Mouse (Mus musculus) forebrain, embryonic 10.5 days (tissue): ENCODE measurements around the gene Sdf2. TPM values are rescaled to one million over a fixed set of nuclear protein-coding genes. Genes with fewer than 3 reads are reported as not detected.

Experiments
- DNase-seq: peaks from one replicate; pipeline ENCODE4 v3.0.0-alpha.2; 2017; ENCODE audit warnings: low spot score; ENCODE audit errors: extremely low spot score
- H3K27ac ChIP-seq: fragments of 300-500 bp; sonication (generic); 2 replicates; pipeline ENCODE4 v1.5.1; 2016; ENCODE audit warnings: mild to moderate bottlenecking
- H3K27me3 ChIP-seq: fragments of 300-500 bp; sonication (generic); 2 replicates; pipeline ENCODE4 v1.6.1; 2016; ENCODE audit warnings: mild to moderate bottlenecking; ENCODE audit not compliant: poor library complexity, severe bottlenecking
- H3K36me3 ChIP-seq: fragments of 300-500 bp; sonication (generic); replicated peaks from 2 replicates; pipeline ENCODE4 v1.6.1; 2016; ENCODE audit warnings: mild to moderate bottlenecking, moderate library complexity
- H3K4me1 ChIP-seq: fragments of 300-500 bp; sonication (generic); 2 replicates; pipeline ENCODE4 v1.6.1; 2016
- H3K4me3 ChIP-seq: fragments of 300-500 bp; sonication (generic); 2 replicates; pipeline ENCODE4 v1.5.1; 2016; ENCODE audit warnings: mild to moderate bottlenecking, moderate library complexity
- H3K9me3 ChIP-seq: fragments of 300-500 bp; sonication (generic); 2 replicates; pipeline ENCODE4 v1.6.1; 2016; ENCODE audit warnings: mild to moderate bottlenecking, moderate library complexity
- WGBS: fragments of 180-500 bp; shearing (Covaris S2); methylation state at CpG from one replicate; pipeline ENCODE4 v1.1.7; 2016; 5-methylcytosine and 5-hydroxymethylcytosine counted together
- polyA plus RNA-seq: library from polyadenylated mRNA; unstranded; fragments of >200 nt; fragmentation: Nextera tagmentation; extraction: Ambion mirVana; gene quantifications from 2 replicates; pipeline ENCODE4 v1.2.1, GENCODE M21; 2016

Sdf2 gene
- polyA plus RNA-seq, 1 experiment from 2014 or later, result 42.9 TPM

DNA sequence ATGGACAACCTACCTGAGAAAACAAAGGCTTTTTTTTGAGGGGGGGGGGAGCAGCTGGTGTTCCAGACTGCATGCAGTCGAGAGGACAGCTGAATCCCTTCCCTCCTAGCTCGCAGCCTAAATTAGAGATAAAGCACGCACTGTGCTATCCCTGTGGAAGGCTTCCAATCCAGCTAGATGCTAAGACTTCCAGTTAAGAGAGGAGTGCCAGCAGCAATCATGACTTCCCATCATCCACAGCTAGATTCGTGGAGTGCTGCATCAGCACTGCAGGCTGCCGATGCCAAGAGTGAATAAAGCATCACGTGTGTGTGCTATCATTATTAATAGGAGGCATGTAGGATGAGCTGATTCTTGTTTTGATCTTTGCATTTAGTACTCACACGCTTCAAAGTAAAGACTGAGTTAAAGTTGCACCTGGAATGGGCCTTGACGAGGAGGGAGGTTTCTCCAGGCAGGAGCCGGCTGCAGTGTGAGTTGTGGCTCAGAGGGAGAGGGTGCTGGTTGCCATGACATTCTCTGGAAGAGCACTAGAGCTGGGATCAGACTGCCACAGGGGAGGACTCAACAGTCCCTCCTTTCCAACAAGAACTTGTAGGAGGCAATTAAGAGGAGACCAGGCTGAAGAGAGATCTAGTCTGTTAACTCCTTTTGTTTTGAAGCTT lies 5.2 kb upstream of the Sdf2 start:
- Histone ChIP-seq H3K4me3 (no peak overlapping the region), H3K27me3 (no peaks in the 10 kb centered on the region), H3K36me3 (peaks cover 61% of the 10 kb centered on the region), H3K4me1 (peaks cover 15% of the 10 kb centered on the region), H3K27ac (no peak overlapping the region), H3K9me3 (no peaks in the 10 kb centered on the region)
- DNase-seq, result no peak
- 92% methylated on average over 9 of the region's 9 CpGs for WGBS

DNA sequence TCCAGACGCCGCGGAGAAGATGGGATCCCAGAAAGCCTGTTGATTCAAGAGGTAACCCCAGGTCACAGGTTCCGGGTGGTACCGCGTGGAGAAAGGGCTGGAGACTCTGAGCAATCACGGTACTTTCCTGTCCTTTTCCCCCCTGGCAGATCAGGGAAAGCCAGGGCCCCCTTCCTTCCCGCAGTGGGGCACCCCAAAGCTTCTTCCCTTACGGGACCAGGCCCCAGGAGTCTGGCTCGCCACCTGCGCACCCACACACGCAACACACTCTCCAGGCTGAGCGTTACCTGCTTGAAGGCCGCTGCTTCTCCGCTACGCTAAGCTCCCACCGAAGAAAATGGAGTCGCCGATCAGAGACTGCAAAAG lies 302 bp upstream of the Sdf2 start:
- no peaks in the 10 kb centered on the region for H3K9me3 ChIP-seq
- WGBS, result under 1% methylated on average over 19 of the region's 19 CpGs
- DNase-seq, result no peak
- peak overlapping the region; percentile 91 for H3K27ac ChIP-seq
- H3K36me3 ChIP-seq, result peaks cover 31% of the 10 kb centered on the region
- H3K4me3 ChIP-seq, result peak overlapping the region; percentile 91
- H3K4me1 ChIP-seq, result peaks cover 36% of the 10 kb centered on the region
- H3K27me3 ChIP-seq, result no peaks in the 10 kb centered on the region

DNA sequence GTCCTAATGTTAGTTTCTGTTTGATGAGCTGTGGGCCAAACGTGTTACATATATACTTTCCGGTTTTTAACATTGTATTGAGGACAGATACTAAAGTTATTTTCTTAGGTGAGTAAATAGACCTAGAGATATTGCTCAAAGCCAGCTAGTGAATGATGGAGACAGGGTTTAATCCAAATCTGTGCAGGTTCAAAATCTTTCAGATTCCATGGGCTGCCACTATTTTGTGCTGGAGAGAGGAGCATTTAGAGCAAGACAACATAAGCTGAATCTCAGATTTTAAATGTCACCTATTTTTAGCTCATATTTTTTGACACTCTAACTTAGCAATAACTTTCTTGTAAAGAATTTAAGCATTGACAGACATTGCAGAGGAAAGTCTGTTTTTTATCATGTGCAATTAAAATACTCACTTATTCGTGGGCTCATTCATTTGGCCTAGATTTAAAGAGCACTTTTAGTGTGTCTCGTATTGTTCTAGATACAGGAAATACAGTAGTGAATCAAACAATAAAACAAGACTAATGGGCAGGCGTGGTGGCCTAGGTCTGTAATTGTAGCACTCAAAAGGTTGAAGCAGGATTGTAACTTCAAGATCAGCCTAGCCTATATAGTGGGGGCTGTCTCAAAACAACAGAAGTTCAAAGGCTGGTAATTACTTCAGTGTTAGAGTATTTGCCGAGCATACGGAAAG lies 919 bp downstream of the Sdf2 start:
- Histone ChIP-seq H3K27ac (peak overlapping the region; percentile 91), H3K27me3 (no peaks in the 10 kb centered on the region), H3K9me3 (no peaks in the 10 kb centered on the region), H3K4me3 (peak overlapping the region; percentile 91), H3K4me1 (peaks cover 36% of the 10 kb centered on the region), H3K36me3 (peaks cover 34% of the 10 kb centered on the region)
- no peak for DNase-seq
- WGBS, result 55% methylated on average over 7 of the region's 7 CpGs

DNA sequence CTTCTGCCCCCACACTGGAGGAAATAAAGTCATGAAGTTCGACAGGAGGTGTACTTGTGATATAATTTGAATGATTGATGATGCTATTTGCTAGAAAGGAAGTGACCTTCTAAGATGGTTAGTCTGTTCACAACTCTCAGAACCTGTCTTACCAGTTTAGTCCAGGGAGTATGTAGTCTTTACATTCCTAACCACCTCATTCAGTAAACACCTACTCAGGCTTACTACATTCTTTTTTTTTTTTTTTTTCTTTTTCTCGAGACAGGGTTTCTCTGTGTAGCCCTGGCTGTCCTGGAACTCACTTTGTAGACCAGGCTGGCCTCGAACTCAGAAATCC lies 1.4 kb downstream of the Sdf2 start:
- Histone ChIP-seq H3K36me3 (peaks cover 36% of the 10 kb centered on the region), H3K4me1 (peaks cover 36% of the 10 kb centered on the region), H3K27me3 (no peaks in the 10 kb centered on the region), H3K27ac (no peak overlapping the region), H3K9me3 (no peaks in the 10 kb centered on the region), H3K4me3 (peak overlapping the region; percentile 91; the same call in 1 of the 2 replicates)
- no peak for DNase-seq
- 77% methylated on average over 3 of the region's 3 CpGs for WGBS

DNA sequence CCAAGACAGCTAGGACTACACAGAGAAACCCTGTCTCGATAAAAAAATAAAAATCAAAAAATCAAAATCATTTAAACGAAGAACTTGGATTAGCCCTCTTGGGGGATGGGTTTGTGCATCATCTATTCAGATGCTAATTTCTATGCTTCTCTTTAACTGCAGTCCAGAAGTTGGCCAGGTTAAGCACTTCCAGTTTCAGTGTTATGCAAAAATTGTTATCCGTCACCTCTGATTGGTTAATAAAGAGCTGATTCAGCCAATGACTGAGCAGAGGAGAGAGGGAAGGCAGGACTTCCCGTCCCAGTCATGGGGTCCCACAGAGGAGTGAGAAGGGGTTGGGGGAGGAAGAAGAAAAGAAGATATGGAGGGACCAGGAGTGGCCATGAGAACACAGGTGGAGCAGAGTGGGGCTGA lies 2.2 kb downstream of the Sdf2 start:
- no peaks in the 10 kb centered on the region for H3K9me3 ChIP-seq
- DNase-seq, result no peak
- H3K27ac ChIP-seq, result no peak overlapping the region
- H3K36me3 ChIP-seq, result peaks cover 42% of the 10 kb centered on the region
- no peaks in the 10 kb centered on the region for H3K27me3 ChIP-seq
- H3K4me1 ChIP-seq, result peaks cover 36% of the 10 kb centered on the region
- 69% methylated on average over 4 of the region's 4 CpGs for WGBS
- H3K4me3 ChIP-seq, result peak overlapping the region; percentile 23; the same call in 1 of the 2 replicates

DNA sequence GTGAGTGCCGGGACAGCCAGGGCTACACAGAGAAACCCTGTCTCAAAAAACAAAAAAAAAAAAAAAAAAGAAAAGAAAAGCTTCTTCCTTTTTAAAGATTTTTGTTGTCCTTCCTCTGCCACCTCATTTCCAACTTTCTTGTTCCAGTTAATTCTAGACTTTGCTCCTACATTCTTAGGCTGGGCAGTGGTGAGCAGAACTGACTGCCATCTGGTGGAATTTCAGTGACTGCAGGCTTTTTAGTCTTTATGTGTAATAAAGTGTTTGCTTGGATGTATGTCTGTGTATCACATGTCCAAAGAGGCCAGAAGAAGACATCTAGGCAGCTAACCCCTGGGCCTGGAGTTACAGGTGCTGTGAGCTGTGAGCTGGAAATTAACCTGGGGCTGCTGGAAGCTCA lies 11.1 kb downstream of the Sdf2 start:
- no peak overlapping the region for H3K27ac ChIP-seq
- peaks cover 39% of the 10 kb centered on the region for H3K36me3 ChIP-seq
- no peaks in the 10 kb centered on the region for H3K9me3 ChIP-seq
- DNase-seq, result no peak
- H3K27me3 ChIP-seq, result peaks cover 19% of the 10 kb centered on the region
- no peaks in the 10 kb centered on the region for H3K4me1 ChIP-seq
- no peak overlapping the region for H3K4me3 ChIP-seq
- WGBS, result 95% methylated on average over 1 of the region's 1 CpGs

DNA sequence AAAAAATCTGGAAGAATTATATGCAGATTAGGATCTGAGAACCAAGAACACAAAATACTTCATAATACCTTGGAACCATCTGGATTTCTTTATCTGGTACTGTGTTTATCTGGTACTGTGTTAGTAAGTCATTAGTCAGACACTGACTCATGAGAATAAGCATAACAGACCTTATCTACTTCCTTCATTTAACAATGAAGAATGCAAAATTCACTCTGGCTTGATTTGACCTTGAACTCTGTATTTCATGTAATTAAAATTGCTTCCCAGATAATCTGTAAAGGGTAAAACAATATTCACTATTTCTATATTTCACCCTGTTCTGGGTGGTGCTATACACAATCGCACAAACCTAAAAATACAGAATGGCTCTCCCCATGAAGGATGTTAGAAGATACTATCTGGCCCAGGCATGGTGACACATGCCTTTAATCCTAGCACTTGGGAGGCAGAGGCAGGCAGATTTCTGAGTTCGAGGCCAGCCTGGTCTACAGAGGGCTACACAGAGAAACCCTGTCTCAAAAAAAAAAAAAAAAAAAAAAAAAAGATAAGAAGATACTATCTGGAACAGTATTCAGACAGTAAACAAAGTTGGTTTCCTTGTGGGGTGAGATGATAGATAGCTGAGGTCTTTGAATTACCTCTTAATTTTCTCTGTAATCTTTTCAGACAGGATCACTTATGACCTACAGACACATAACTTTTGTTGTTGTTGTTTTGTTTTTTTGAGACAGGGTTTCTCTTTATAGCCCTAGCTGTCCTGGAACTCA lies 15.1 kb downstream of the Sdf2 start:
- DNase-seq, result no peak
- 91% methylated on average over 2 of the region's 2 CpGs for WGBS

DNA sequence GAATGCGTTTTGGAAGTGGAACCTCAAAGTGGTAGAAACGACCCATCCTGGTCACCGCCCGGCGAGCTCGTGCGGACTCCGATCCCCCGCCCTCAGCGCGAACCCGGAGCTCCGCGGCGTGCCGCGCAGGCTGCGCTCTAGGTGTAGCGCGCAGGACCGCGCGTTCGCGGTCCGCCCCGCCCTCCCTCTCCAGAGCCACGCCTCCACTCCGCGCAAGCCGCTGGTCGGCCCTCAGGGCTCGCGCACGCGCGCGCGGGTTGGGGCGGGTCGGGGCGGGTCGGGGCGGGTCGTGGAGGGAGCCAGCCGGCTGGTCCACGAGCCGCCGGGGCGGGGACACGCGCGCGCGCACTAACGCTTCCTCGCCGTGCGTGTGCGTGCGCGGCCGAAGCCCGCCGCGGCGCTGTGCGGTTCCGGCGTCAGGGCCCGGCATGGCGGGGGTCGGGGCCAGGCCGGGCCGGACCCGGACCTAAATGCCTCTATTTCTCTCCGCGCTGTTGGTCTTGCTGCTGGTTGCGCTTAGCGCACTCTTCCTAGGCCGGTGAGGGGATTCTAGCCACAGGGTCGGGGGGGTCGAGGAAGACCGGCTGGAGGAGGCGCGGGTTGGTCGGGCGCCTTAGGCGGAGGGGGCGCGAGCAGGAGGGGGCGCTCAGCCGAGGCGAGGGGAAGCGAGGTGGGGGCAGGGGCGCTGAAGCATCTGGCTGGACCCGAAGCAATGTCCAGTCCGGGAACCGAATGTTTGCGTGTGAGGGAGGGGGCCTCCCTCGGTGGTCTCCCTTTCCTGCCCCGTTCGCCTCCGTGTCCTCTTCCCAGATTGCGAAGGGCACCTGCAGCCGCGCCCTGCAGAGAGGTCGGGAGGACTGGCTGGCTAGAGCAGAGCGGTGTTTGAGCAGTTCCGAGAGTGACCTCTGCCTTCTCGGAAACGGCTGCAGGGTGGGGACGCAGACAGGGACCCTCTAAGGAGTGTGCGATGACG lies 16.1 kb downstream of the Sdf2 start, which contains the start of gene 2610507B11Rik:
Gene 2610507B11Rik (plus strand): TSS at position 373 of the 973 bp plus-strand sequence.
- Histone ChIP-seq H3K4me3 (peak within 1 kb of the TSS; percentile 96), H3K27ac (peak within 1 kb of the TSS; percentile 95), H3K4me1 (peaks cover 14% of the 10 kb centered on the region), H3K36me3 (peaks cover 38% of the 10 kb centered on the region), H3K27me3 (peaks cover 19% of the 10 kb centered on the region), H3K9me3 (no peaks in the 10 kb centered on the region)
- WGBS, result under 1% methylated on average over 114 of the region's 115 CpGs
- peak; percentile 91 for DNase-seq

More for the DNA sequence above, 15.1 kb downstream of the Sdf2 start:
- Histone ChIP-seq H3K4me3 (peak overlapping the region; percentile 96), H3K27me3 (peaks cover 19% of the 10 kb centered on the region), H3K36me3 (peaks cover 33% of the 10 kb centered on the region), H3K27ac (no peak overlapping the region), H3K9me3 (no peaks in the 10 kb centered on the region), H3K4me1 (peaks cover 14% of the 10 kb centered on the region)

DNA sequence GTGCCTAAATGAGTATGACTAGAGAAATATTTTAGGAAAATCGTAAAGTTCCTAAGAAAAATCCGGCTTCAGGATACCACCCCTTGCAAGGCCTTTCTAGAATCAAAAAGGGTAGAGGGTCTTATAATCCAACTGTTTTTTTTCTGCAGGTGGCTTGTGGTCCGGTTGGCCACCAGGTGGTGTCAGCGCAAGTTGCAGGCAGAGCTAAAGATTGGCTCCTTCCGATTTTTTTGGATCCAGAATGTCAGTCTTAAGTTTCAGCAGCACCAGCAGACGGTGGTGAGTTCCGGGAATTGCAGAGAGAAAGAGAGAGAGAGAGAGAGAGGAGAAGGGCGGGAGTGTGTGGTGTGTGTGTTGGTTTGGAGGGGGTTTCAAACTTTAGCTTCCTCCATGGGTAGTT lies 17.0 kb downstream of the Sdf2 start:
- peaks cover 19% of the 10 kb centered on the region for H3K27me3 ChIP-seq
- no peaks in the 10 kb centered on the region for H3K9me3 ChIP-seq
- peak; percentile 69 for DNase-seq
- peak overlapping the region; percentile 96 for H3K4me3 ChIP-seq
- H3K27ac ChIP-seq, result 0 out of 2 replicates have a peak overlapping the region, but pooled peaks have one; percentile 6
- peaks cover 14% of the 10 kb centered on the region for H3K4me1 ChIP-seq
- peaks cover 46% of the 10 kb centered on the region for H3K36me3 ChIP-seq
- 7% methylated on average over 8 of the region's 8 CpGs for WGBS

DNA sequence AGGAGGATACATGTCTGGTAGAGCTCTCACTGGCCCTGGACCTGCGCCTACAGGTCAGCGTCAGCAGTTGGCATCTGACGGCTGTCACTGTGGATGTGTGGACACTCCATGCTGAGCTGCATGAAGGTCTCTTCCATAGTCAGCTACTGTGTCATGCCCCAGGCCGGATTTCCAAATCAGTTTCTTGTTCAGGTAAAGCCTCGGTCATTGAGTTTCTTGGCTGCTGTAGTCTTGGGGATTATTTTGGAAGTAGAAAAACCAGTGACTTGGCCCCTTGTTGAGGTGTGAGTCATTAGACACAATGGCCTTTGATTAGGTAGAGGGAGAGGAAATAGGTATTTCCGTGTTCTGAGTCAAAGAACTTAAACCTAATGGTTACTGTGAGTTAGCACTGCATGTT lies 20.0 kb downstream of the Sdf2 start:
- H3K27me3 ChIP-seq, result peaks cover 3% of the 10 kb centered on the region
- H3K9me3 ChIP-seq, result no peaks in the 10 kb centered on the region
- no peak overlapping the region for H3K27ac ChIP-seq
- WGBS, result 93% methylated on average over 6 of the region's 6 CpGs
- no peak overlapping the region for H3K4me3 ChIP-seq
- H3K36me3 ChIP-seq, result peaks cover 76% of the 10 kb centered on the region
- no peak for DNase-seq
- H3K4me1 ChIP-seq, result peaks cover 14% of the 10 kb centered on the region

DNA sequence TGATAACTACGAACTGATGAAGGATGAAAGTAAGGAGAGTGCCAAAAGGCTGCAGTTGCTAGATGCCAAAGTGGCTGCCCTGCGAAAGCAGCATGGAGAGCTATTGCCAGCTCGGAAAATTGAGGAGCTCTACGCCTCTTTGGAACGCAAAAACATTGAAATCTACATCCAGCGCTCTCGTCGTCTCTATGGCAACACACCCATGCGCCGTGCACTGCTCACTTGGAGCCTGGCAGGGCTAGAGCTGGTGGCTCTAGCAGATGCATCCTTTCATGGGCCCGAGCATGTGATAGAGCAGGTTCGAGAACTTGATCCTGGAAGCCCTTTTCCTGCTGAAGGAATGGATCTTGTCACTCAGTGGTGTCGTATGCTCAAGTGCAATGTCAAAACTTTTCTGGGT lies 26.4 kb downstream of the Sdf2 start:
- no peaks in the 10 kb centered on the region for H3K9me3 ChIP-seq
- peaks cover 99% of the 10 kb centered on the region for H3K36me3 ChIP-seq
- DNase-seq, result no peak
- no peak overlapping the region for H3K27ac ChIP-seq
- WGBS, result 94% methylated on average over 13 of the region's 13 CpGs
- H3K4me3 ChIP-seq, result no peak overlapping the region
- H3K27me3 ChIP-seq, result no peaks in the 10 kb centered on the region
- H3K4me1 ChIP-seq, result no peaks in the 10 kb centered on the region

DNA sequence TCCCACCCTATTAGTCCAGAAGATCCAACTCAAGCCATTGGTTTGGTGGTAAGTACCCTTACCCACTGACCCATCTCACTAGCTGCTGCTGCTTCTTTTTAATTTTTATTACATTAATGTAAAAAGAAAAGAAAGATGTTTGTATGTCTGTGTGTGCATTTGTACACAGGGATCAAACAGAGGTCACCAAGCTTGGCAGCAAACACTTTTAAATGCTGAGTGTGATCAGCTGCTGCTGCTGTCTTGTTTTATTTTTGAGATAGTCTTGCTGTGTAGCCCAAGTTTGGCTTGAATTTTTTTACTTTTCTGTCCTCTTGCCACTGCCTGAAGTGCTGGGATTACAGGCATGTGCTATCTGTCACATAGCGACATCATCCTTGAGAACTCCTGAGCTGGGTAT lies 30.1 kb downstream of the Sdf2 start:
- no peaks in the 10 kb centered on the region for H3K27me3 ChIP-seq
- DNase-seq, result no peak
- no peaks in the 10 kb centered on the region for H3K4me1 ChIP-seq
- WGBS, result 98% methylated on average over 1 of the region's 1 CpGs
- H3K36me3 ChIP-seq, result peaks cover 100% of the 10 kb centered on the region
- H3K27ac ChIP-seq, result no peak overlapping the region
- no peaks in the 10 kb centered on the region for H3K9me3 ChIP-seq
- no peak overlapping the region for H3K4me3 ChIP-seq
